ENCODE assay signal across 25 mouse cellular contexts in the genomic region with DNA sequence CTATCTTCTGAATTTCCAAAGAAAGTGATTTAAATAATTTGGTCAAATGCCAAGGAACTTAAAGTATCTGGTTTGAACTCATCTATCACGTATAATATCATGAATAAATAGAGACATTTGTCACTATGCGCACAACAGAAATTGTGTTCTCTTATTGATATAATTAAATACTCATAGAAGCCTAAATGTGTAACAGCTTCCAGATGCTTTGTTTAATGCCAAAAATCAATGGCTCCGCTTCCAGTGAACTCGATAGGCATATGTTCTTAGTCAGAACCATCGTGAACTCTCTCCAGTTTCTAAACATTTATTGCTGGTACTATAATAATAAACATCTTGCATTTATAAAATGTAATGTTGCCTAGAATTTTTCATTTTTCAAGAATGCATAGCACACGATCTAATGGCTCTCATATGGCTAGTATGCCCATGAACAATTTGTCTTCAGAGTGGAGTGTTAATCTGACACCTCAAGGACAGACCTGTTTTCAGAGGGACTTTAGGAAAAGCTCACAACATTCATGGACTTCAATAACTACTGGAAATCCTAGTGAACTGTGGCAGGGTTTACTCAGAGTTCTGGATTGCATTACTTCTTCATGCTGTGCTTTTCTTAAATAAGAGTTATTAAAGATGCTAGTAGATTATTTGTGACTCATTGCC. TPM values are rescaled to one million over a fixed set of nuclear protein-coding genes. Genes with fewer than 3 reads are reported as not detected.
DNase-seq lines count a peak whose midpoint lies in the region; ATAC-seq and TF ChIP-seq lines count a peak whose summit lies in the region.
"Had no signal": no experiment of that assay in that cellular context is flagged by ENCODE, and none has a peak within 500 bp of the region (broad histone marks: within the 10 kb centered on the region; RNA-seq: fewer than 3 reads in every experiment).

No protein-coding gene starts in this region.

- DNase-seq in forebrain, postnatal 0 days: peak; percentile 2
- DNase-seq in forebrain, embryonic 11.5 days (ENCODE audit: low spot score): no peak
- no peak for DNase-seq in lung, postnatal 4 days
- peak; percentile 80 for DNase-seq in embryonic facial prominence, embryonic 14.5 days (ENCODE audit: low spot score)
- peak; percentile 78 for DNase-seq in limb, embryonic 14.5 days (ENCODE audit: low spot score)
- DNase-seq in cerebellum, adult 2 months: no peak
- DNase-seq in natural killer cell, adult 2 months (ENCODE audit: low spot score in 2 of 2): no peak
- DNase-seq: adrenal gland, postnatal 14 days; B cell, adult 2 months; cerebellum, adult 11-12 months; cerebellum, adult 9-11 months; cerebellum, postnatal 36 days; heart, adult 18-20 months; heart, postnatal 10 days; heart, postnatal 4 days had no signal

- H3K4me3 ChIP-seq in forebrain, postnatal 0 days (ENCODE audit: low read depth, low read length): no peak overlapping the region
- H3K4me3 ChIP-seq in forebrain, embryonic 11.5 days (ENCODE audit: low read depth, low read length): no peak overlapping the region
- H3K4me3 ChIP-seq in lung, embryonic 16.5 days (ENCODE audit: low read length): no peak overlapping the region
- H3K4me3 ChIP-seq in embryonic facial prominence, embryonic 14.5 days (ENCODE audit: low read depth, low read length): no peak overlapping the region
- no peak overlapping the region for H3K4me3 ChIP-seq in limb, embryonic 14.5 days (replicated peaks; ENCODE audit: low read length)
- H3K4me3 ChIP-seq in cerebellum, adult 2 months (replicated peaks; ENCODE audit: insufficient read depth, low read depth, low read length): no peak overlapping the region
- H3K4me3 ChIP-seq: embryonic facial prominence, embryonic 15.5 days; erythroblast, embryonic 14.5 days; forebrain, embryonic 10.5 days; heart, embryonic 10.5 days; hindbrain, embryonic 12.5 days had no signal

- no peak for TF ChIP-seq CTCF in forebrain, postnatal 0 days (IDR thresholded peaks at IDR 0.05; ENCODE audit: low read depth)
- no peak for TF ChIP-seq CTCF in cerebellum, adult 2 months (IDR thresholded peaks at IDR 0.05; ENCODE audit: borderline replicate concordance, insufficient read depth, low read depth, low read length)

- TF ChIP-seq POLR2A in limb, embryonic 14.5 days (IDR thresholded peaks at IDR 0.05; ENCODE audit: borderline replicate concordance, extremely low read depth, insufficient read depth, insufficient read length): no peak
- no peak for TF ChIP-seq POLR2A in cerebellum, adult 2 months (IDR thresholded peaks at IDR 0.05; ENCODE audit: borderline replicate concordance, insufficient read depth, low read length)

- 75% methylated on average over 6 of the region's 6 CpGs for WGBS in forebrain, postnatal 0 days
- 83% methylated on average over 6 of the region's 6 CpGs for WGBS in forebrain, embryonic 11.5 days
- WGBS in lung, embryonic 16.5 days: 44% methylated on average over 6 of the region's 6 CpGs
- 37% methylated on average over 6 of the region's 6 CpGs for WGBS in embryonic facial prominence, embryonic 14.5 days
- WGBS in limb, embryonic 14.5 days: 35% methylated on average over 6 of the region's 6 CpGs
- 77% methylated on average over 6 of the region's 6 CpGs for WGBS in cerebellum, adult 2 months

- no peaks in the 10 kb centered on the region for H3K36me3 ChIP-seq in forebrain, postnatal 0 days (ENCODE audit: insufficient read depth)
- H3K36me3 ChIP-seq in forebrain, embryonic 11.5 days (ENCODE audit: control insufficient read depth, insufficient read depth, low read length): no peaks in the 10 kb centered on the region
- H3K36me3 ChIP-seq in lung, embryonic 16.5 days (ENCODE audit: control insufficient read depth, insufficient read depth, low read length): no peaks in the 10 kb centered on the region
- no peaks in the 10 kb centered on the region for H3K36me3 ChIP-seq in embryonic facial prominence, embryonic 14.5 days (ENCODE audit: control insufficient read depth, insufficient read depth, low read length)
- H3K36me3 ChIP-seq in limb, embryonic 14.5 days (ENCODE audit: control insufficient read depth, insufficient read depth, low read length): no peaks in the 10 kb centered on the region
- H3K36me3 ChIP-seq: embryonic facial prominence, embryonic 15.5 days; forebrain, embryonic 10.5 days; G1E; heart, embryonic 10.5 days; hindbrain, embryonic 12.5 days had no signal

- H3K9ac ChIP-seq in forebrain, postnatal 0 days: no peak overlapping the region
- H3K9ac ChIP-seq in forebrain, embryonic 11.5 days (ENCODE audit: low read length): no peak overlapping the region
- H3K9ac ChIP-seq in lung, embryonic 16.5 days (ENCODE audit: low read length): no peak overlapping the region
- H3K9ac ChIP-seq in embryonic facial prominence, embryonic 14.5 days (ENCODE audit: low read depth, low read length): no peak overlapping the region
- no peak overlapping the region for H3K9ac ChIP-seq in limb, embryonic 14.5 days (ENCODE audit: low read depth, low read length, severe bottlenecking)
- H3K9ac ChIP-seq: embryonic facial prominence, embryonic 15.5 days; hindbrain, embryonic 12.5 days had no signal

- no peak for ATAC-seq in forebrain, postnatal 0 days
- ATAC-seq in forebrain, embryonic 11.5 days (replicated peaks; ENCODE audit: low FRiP score): no peak
- peak; percentile 69 for ATAC-seq in lung, embryonic 16.5 days (ENCODE audit: low read depth)
- ATAC-seq in embryonic facial prominence, embryonic 14.5 days (ENCODE audit: low read depth): no peak
- peak; percentile 50; the same call in 1 of the 2 replicates for ATAC-seq in limb, embryonic 14.5 days (ENCODE audit: low FRiP score, low read depth)
- ATAC-seq: CD4-positive, CD25-positive, alpha-beta regulatory T cell, adult 4 months; hindbrain, embryonic 16.5 days; inflammation-experienced regulatory T-cells, adult 6 months had no signal

- no peaks in the 10 kb centered on the region for H3K27me3 ChIP-seq in forebrain, postnatal 0 days (ENCODE audit: insufficient read depth, low read length)
- H3K27me3 ChIP-seq in forebrain, embryonic 11.5 days (ENCODE audit: control insufficient read depth, insufficient read depth, low read length): no peaks in the 10 kb centered on the region
- H3K27me3 ChIP-seq in lung, embryonic 16.5 days (ENCODE audit: control insufficient read depth, insufficient read depth, low read depth, low read length): no peaks in the 10 kb centered on the region
- no peaks in the 10 kb centered on the region for H3K27me3 ChIP-seq in embryonic facial prominence, embryonic 14.5 days (replicated peaks; ENCODE audit: control insufficient read depth, insufficient read depth, low read length)
- no peaks in the 10 kb centered on the region for H3K27me3 ChIP-seq in limb, embryonic 14.5 days (ENCODE audit: control insufficient read depth, insufficient read depth, low read length)
- H3K27me3 ChIP-seq in cerebellum, adult 2 months (ENCODE audit: control insufficient read depth, insufficient read depth, low read length): no peaks in the 10 kb centered on the region
- H3K27me3 ChIP-seq: embryonic facial prominence, embryonic 15.5 days; hindbrain, embryonic 12.5 days had no signal

- no peaks in the 10 kb centered on the region for H3K4me1 ChIP-seq in forebrain, postnatal 0 days (ENCODE audit: insufficient read depth)
- H3K4me1 ChIP-seq in forebrain, embryonic 11.5 days (replicated peaks; ENCODE audit: control insufficient read depth, insufficient read depth, low read length): no peaks in the 10 kb centered on the region
- H3K4me1 ChIP-seq in lung, embryonic 16.5 days (replicated peaks; ENCODE audit: control insufficient read depth, insufficient read depth, low read length): no peaks in the 10 kb centered on the region
- no peaks in the 10 kb centered on the region for H3K4me1 ChIP-seq in embryonic facial prominence, embryonic 14.5 days (ENCODE audit: control insufficient read depth, insufficient read depth, low read length)
- H3K4me1 ChIP-seq in limb, embryonic 14.5 days (ENCODE audit: control insufficient read depth, insufficient read depth, low read length): no peaks in the 10 kb centered on the region
- H3K4me1 ChIP-seq in cerebellum, adult 2 months (ENCODE audit: control insufficient read depth, insufficient read depth, low read length): no peaks in the 10 kb centered on the region
- H3K4me1 ChIP-seq: embryonic facial prominence, embryonic 15.5 days; forebrain, embryonic 10.5 days; heart, embryonic 10.5 days; hindbrain, embryonic 12.5 days had no signal

- H3K4me2 ChIP-seq in forebrain, postnatal 0 days (ENCODE audit: low read depth): no peak overlapping the region
- H3K4me2 ChIP-seq in forebrain, embryonic 11.5 days (ENCODE audit: low read depth, low read length, severe bottlenecking): no peak overlapping the region
- no peak overlapping the region for H3K4me2 ChIP-seq in lung, embryonic 16.5 days (ENCODE audit: low read depth, low read length)
- H3K4me2 ChIP-seq in embryonic facial prominence, embryonic 14.5 days (ENCODE audit: low read depth, low read length): no peak overlapping the region
- no peak overlapping the region for H3K4me2 ChIP-seq in limb, embryonic 14.5 days (replicated peaks; ENCODE audit: low read depth, low read length, severe bottlenecking)
- H3K4me2 ChIP-seq: embryonic facial prominence, embryonic 15.5 days; hindbrain, embryonic 12.5 days had no signal

- H3K27ac ChIP-seq in forebrain, postnatal 0 days (ENCODE audit: low read depth, low read length): no peak overlapping the region
- H3K27ac ChIP-seq in forebrain, embryonic 11.5 days (ENCODE audit: low read depth, low read length): no peak overlapping the region
- H3K27ac ChIP-seq in lung, embryonic 16.5 days (ENCODE audit: low read length): no peak overlapping the region
- no peak overlapping the region for H3K27ac ChIP-seq in embryonic facial prominence, embryonic 14.5 days (replicated peaks; ENCODE audit: low read depth, low read length)
- no peak overlapping the region for H3K27ac ChIP-seq in limb, embryonic 14.5 days (replicated peaks; ENCODE audit: low read depth, low read length)
- H3K27ac ChIP-seq in cerebellum, adult 2 months (ENCODE audit: insufficient read depth, low read length): no peak overlapping the region
- H3K27ac ChIP-seq: embryonic facial prominence, embryonic 15.5 days; forebrain, embryonic 10.5 days; heart, embryonic 10.5 days; hindbrain, embryonic 12.5 days had no signal

- no peaks in the 10 kb centered on the region for H3K9me3 ChIP-seq in forebrain, postnatal 0 days (ENCODE audit: low read length)
- no peaks in the 10 kb centered on the region for H3K9me3 ChIP-seq in forebrain, embryonic 11.5 days (ENCODE audit: control insufficient read depth, low read length)
- no peaks in the 10 kb centered on the region for H3K9me3 ChIP-seq in lung, embryonic 16.5 days (ENCODE audit: control insufficient read depth, low read length)
- H3K9me3 ChIP-seq in embryonic facial prominence, embryonic 14.5 days (ENCODE audit: control insufficient read depth, low read length): no peaks in the 10 kb centered on the region
- H3K9me3 ChIP-seq in limb, embryonic 14.5 days (ENCODE audit: control insufficient read depth, low read length): no peaks in the 10 kb centered on the region
- H3K9me3 ChIP-seq: embryonic facial prominence, embryonic 15.5 days; forebrain, embryonic 10.5 days; G1E; heart, embryonic 10.5 days; hindbrain, embryonic 12.5 days had no signal

RNA-seq across cellular contexts. Expression of a gene that starts 40.3 kb away (rescaled TPM):
- total RNA-seq in forebrain, postnatal 0 days (2014; rRNA removed): 24.5 and 32.8 TPM in 2 replicates
- polyA plus RNA-seq in forebrain, postnatal 0 days (2015; fragmentation: Nextera tagmentation; extraction: Ambion mirVana): 10.1 and 12.5 TPM in 2 replicates
- 19.4 and 20.3 TPM in 2 replicates for polyA plus RNA-seq in forebrain, embryonic 11.5 days (2014; fragmentation: Nextera tagmentation; extraction: Ambion mirVana)
- 30.8 and 33.8 TPM in 2 replicates for polyA plus RNA-seq in lung, embryonic 16.5 days (2015; fragmentation: Nextera tagmentation; extraction: Ambion mirVana)
- 36.8 and 42.8 TPM in 2 replicates for polyA plus RNA-seq in embryonic facial prominence, embryonic 14.5 days (2014; fragmentation: Nextera tagmentation; extraction: Ambion mirVana)
- 21.2 and 22.1 TPM in 2 replicates for polyA plus RNA-seq in limb, embryonic 14.5 days (2012; rRNA removed)
- 43.8 and 54.5 TPM in 2 replicates for polyA plus RNA-seq in limb, embryonic 14.5 days (2014; fragmentation: Nextera tagmentation; extraction: Ambion mirVana)
- 7.2 and 7.8 TPM in 2 replicates for polyA plus RNA-seq in cerebellum, adult 2 months (2012; rRNA removed)
- polyA plus RNA-seq: G1E; inflammation-experienced regulatory T-cells, adult 6 months had no signal

Comparison
In these comparisons a context has a peak if more than half of its experiments do, and no peak if none do; other contexts are left out.
1. DNase-seq: peak in forebrain, postnatal 0 days (single experiment), embryonic facial prominence, embryonic 14.5 days (single experiment) and limb, embryonic 14.5 days (single experiment); none in forebrain, embryonic 11.5 days (single experiment), lung, postnatal 4 days (0 of 2), cerebellum, adult 2 months (0 of 2) and natural killer cell, adult 2 months (0 of 2).
2. ATAC-seq: peak in lung, embryonic 16.5 days (single experiment) and limb, embryonic 14.5 days (single experiment); none in forebrain, postnatal 0 days (single experiment), forebrain, embryonic 11.5 days (single experiment) and embryonic facial prominence, embryonic 14.5 days (single experiment).